Mouse (Mus musculus) bone marrow macrophage, adult 2 months (primary cell): Measurements from ENCODE around the gene Dyrk1a.

Experiments
- CTCF ChIP-seq: IDR thresholded peaks from 2 replicates; pipeline ENCODE4 v1.5.1; 2012; ENCODE audit warnings: low read depth, mild to moderate bottlenecking, low read length, moderate library complexity
- POLR2A ChIP-seq: IDR thresholded peaks from 2 replicates; pipeline ENCODE4 v1.6.1; 2012; ENCODE audit warnings: mild to moderate bottlenecking, low read depth, low read length, borderline replicate concordance

- TF ChIP-seq POLR2A (no peak), CTCF (no peak)
Observed at GRCm38 (mm10) chr16:94574025-94574717, 4.4 kb downstream of the Dyrk1a start.
